Mouse (Mus musculus) monocyte, adult 2 months (primary cell): Measurements from ENCODE around the gene Vamp2.
A peak's percentile ranks its signal among the peaks of the same experiment; 100 is the strongest.

Experiments
- DNase-seq, 2 experiments: peaks; one replicate each; pipeline ENCODE4 v3.0.0; 2022; ENCODE audit warnings: low spot score in 2 of 2, low read depth in 1 of 2

Gene Vamp2

GRCm38 (mm10) chr11:69125919-69126705, 37.8 kb downstream of the Vamp2 start:
- DNase-seq: no peak

- no peak for DNase-seq
These were observed 38.4 kb downstream of the Vamp2 start for GRCm38 (mm10) chr11:69126706-69127095.

- no peak for DNase-seq
These were observed 40.3 kb downstream of the Vamp2 start for GRCm38 (mm10) chr11:69128426-69129122.

GRCm38 (mm10) chr11:69133566-69133922, 45.3 kb downstream of the Vamp2 start:
- no peak for DNase-seq

- DNase-seq: peak in 1 of 2 experiments; percentile 53
These were observed 45.8 kb downstream of the Vamp2 start for GRCm38 (mm10) chr11:69133923-69134621.

GRCm38 (mm10) chr11:69134622-69134968, 46.3 kb downstream of the Vamp2 start:
- DNase-seq: no peak

- no peak for DNase-seq
These were observed 47.1 kb downstream of the Vamp2 start for GRCm38 (mm10) chr11:69135361-69135760.
